13 mouse cellular contexts compared by ENCODE assay signal in the genomic region with DNA sequence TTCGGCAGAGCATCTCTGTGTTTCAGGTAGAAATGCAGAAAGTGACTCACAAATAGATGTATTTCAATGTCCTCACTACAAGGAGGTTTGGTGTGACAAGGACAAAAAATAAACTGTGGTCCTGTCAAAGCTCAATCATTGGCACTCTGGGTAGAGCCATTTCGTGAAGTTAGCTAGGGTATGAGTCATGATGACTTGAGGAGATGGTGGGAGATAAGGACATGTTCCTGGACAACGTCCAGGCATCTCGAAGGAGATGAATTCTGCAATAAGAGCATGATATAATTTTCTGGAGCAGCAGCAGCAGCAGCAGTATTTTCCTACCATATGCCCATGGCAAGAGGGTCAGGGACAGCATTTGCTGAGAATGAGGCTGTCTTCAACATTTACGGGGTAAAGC.
DNase-seq lines count a peak whose midpoint lies in the region.
"Had no signal": no experiment of that assay in that cellular context is flagged by ENCODE, and none has a peak within 500 bp of the region (broad histone marks: within the 10 kb centered on the region; RNA-seq: fewer than 3 reads in every experiment).

No protein-coding gene starts in this region.

- intact Hi-C loops in left cerebral cortex, postnatal 14 days (cut with DNase I) = no loop called here
- intact Hi-C loops in gastrocnemius, postnatal 14 days (cut with DNase I; ENCODE audit: low total_unique reads) = no loop called here

- DNase-seq in left cerebral cortex, postnatal 14 days (ENCODE audit: low spot score in 2 of 2) = peak; percentile 7 to 34
- no peak for DNase-seq in left cerebral cortex, adult 9 months (ENCODE audit: low spot score in 2 of 2)
- DNase-seq in 3134 (ENCODE audit: extremely low read depth, insufficient read length, low spot score) (peak; percentile 20), 3T3-L1 (ENCODE audit: low read depth, low spot score) (peak; percentile 83)
- DNase-seq in brain, adult 2 months (ENCODE audit: low read depth, low spot score) = peak; percentile 59
- no peak for DNase-seq in gastrocnemius, postnatal 14 days
- no peak for DNase-seq in retina, embryonic 14.5 days (ENCODE audit: low spot score)
- DNase-seq: adrenal gland, postnatal 10 days; cerebellum, adult 11-12 months; cerebellum, adult 9-10 months; cerebellum, postnatal 25 days; gastrocnemius, postnatal 25 days; heart, postnatal 36 days had no signal

Comparison
In these comparisons a context has a peak if more than half of its experiments do, and no peak if none do; other contexts are left out.
1. DNase-seq: peak in left cerebral cortex, postnatal 14 days (2 of 2), 3134 (single experiment), 3T3-L1 (single experiment) and brain, adult 2 months (single experiment); none in left cerebral cortex, adult 9 months (0 of 2), gastrocnemius, postnatal 14 days (single experiment) and retina, embryonic 14.5 days (single experiment).